Mouse (Mus musculus): ENCODE results near the gene Tmem131l. TPM values are rescaled to one million over a fixed set of nuclear protein-coding genes. Genes with fewer than 3 reads are reported as not detected.

Gene Tmem131l
- polyA plus RNA-seq, 1 experiment = 9.8 TPM

DNA sequence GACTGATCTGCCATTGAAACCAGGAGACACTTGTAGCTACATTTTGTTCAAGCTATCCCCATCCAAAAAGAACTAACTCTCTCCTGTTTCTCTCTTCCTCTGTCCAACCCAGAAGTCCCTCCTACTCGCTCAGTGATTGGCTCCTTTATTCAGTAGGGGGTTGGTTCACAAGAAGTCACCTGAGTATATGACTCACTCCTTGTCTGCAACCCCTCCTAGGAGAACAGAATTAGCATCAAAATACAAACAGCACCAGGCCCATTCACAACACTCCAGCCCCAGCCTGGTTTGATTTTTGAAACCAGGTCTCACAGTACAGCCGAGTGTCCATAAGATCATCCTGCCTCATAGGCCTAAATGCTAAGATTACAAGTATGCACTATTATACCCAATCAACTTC, 96.3 kb downstream of the Tmem131l start:
- Histone ChIP-seq H3K27ac (ENCODE audit: insufficient read depth, low read depth, low read length) (no peak overlapping the region), H3K4me1 (ENCODE audit: control insufficient read depth, insufficient read depth, low read length) (no peaks in the 10 kb centered on the region), H3K4me3 (ENCODE audit: insufficient read depth, low read depth, low read length) (no peak overlapping the region), H3K36me3 (ENCODE audit: control insufficient read depth, insufficient read depth, low read length) (no peaks in the 10 kb centered on the region), H3K27me3 (replicated peaks; ENCODE audit: control insufficient read depth, insufficient read depth, low read length) (no peaks in the 10 kb centered on the region)
- 96% methylated on average over 2 of the region's 2 CpGs for WGBS
- TF ChIP-seq CTCF (conservative IDR thresholded peaks at IDR 0.05; ENCODE audit: insufficient read depth, insufficient read length, low read depth, low read length) = no peak
- no peak for TF ChIP-seq POLR2A (IDR thresholded peaks at IDR 0.05; ENCODE audit: low read depth, low read length)
- no peak for DNase-seq

DNA sequence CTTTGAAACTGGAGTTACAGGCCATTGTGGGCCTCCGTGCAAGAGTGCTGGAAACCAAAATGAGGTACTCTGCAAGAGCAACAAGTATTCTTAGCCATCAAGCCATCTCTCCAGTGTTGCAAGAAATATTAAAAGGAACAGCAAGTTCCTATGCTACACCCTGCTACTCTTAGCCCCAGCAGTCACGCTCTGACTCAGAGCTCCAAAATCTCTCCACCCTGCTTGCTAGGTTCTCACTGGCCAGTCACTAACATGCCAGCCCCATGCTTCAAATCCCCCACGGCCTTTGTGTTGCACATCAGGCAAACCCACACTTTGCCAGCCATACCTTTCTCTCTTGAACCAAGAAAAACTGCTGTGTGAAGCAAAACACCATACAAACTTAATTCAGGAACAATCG, 96.8 kb downstream of the Tmem131l start:
- no peak for DNase-seq
- no peak for TF ChIP-seq CTCF (conservative IDR thresholded peaks at IDR 0.05; ENCODE audit: insufficient read depth, insufficient read length, low read depth, low read length)
- WGBS = 91% methylated on average over 4 of the region's 4 CpGs
- Histone ChIP-seq H3K4me1 (ENCODE audit: control insufficient read depth, insufficient read depth, low read length) (no peaks in the 10 kb centered on the region), H3K27ac (ENCODE audit: insufficient read depth, low read depth, low read length) (no peak overlapping the region), H3K36me3 (ENCODE audit: control insufficient read depth, insufficient read depth, low read length) (no peaks in the 10 kb centered on the region), H3K4me3 (ENCODE audit: insufficient read depth, low read depth, low read length) (no peak overlapping the region), H3K27me3 (replicated peaks; ENCODE audit: control insufficient read depth, insufficient read depth, low read length) (no peaks in the 10 kb centered on the region)

DNA sequence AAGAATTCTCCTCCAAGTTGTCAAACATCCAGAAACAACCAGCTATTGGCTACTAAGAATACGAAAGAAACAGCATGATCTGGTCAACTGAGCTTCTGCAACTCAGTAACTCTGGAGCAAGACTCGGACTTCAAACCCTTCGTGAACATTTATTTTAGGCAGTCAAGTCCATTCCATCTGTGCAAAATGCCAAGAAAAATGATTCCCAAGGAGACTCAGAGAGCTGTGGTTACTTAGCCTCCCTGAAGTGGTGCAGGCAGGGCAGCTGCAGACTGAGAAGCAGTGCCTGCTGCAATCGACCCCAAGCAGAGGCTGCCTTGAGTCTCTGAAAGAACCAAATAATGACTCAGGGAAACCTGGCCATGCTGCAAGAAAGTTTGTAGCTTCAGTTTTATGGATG, 98.1 kb downstream of the Tmem131l start:
- Histone ChIP-seq H3K4me3 (ENCODE audit: insufficient read depth, low read depth, low read length) (no peak overlapping the region), H3K36me3 (ENCODE audit: control insufficient read depth, insufficient read depth, low read length) (no peaks in the 10 kb centered on the region), H3K27me3 (replicated peaks; ENCODE audit: control insufficient read depth, insufficient read depth, low read length) (no peaks in the 10 kb centered on the region), H3K4me1 (ENCODE audit: control insufficient read depth, insufficient read depth, low read length) (no peaks in the 10 kb centered on the region), H3K27ac (ENCODE audit: insufficient read depth, low read depth, low read length) (no peak overlapping the region)
- WGBS = 60% methylated on average over 4 of the region's 4 CpGs
- TF ChIP-seq CTCF (conservative IDR thresholded peaks at IDR 0.05; ENCODE audit: insufficient read depth, insufficient read length, low read depth, low read length) = no peak
- no peak for TF ChIP-seq POLR2A (IDR thresholded peaks at IDR 0.05; ENCODE audit: low read depth, low read length)
- DNase-seq = peak; percentile 27

DNA sequence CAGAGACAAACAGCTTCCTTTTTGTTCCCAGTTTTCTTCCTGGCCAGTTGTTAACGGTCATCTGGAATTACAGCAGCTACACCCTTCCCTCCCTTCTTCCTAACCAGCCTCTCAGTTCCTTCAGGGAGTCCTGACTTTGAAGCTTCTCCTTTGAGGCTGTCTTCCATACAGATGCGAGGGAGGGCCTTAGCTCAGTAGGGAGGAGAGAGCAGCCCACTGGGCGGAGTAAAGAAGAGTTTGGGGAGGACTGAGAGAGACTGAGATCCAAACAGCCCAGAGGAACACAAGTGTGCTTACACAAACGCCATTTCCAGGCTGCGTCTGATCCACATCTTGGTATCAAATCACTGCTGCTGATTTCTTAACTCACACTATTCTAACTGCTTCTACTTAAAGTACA, 101.1 kb downstream of the Tmem131l start:
- Histone ChIP-seq H3K4me1 (ENCODE audit: control insufficient read depth, insufficient read depth, low read length) (no peaks in the 10 kb centered on the region; the same call in 1 of the 2 replicates), H3K27me3 (replicated peaks; ENCODE audit: control insufficient read depth, insufficient read depth, low read length) (no peaks in the 10 kb centered on the region), H3K36me3 (ENCODE audit: control insufficient read depth, insufficient read depth, low read length) (no peaks in the 10 kb centered on the region), H3K27ac (ENCODE audit: insufficient read depth, low read depth, low read length) (no peak overlapping the region), H3K4me3 (ENCODE audit: insufficient read depth, low read depth, low read length) (no peak overlapping the region)
- TF ChIP-seq CTCF (conservative IDR thresholded peaks at IDR 0.05; ENCODE audit: insufficient read depth, insufficient read length, low read depth, low read length) (no peak), POLR2A (IDR thresholded peaks at IDR 0.05; ENCODE audit: low read depth, low read length) (no peak)
- peak; percentile 12 for DNase-seq
- WGBS = 64% methylated on average over 5 of the region's 5 CpGs

- Histone ChIP-seq H3K4me1 (ENCODE audit: control insufficient read depth, insufficient read depth, low read length) (no peaks in the 10 kb centered on the region; the same call in 1 of the 2 replicates), H3K4me3 (ENCODE audit: insufficient read depth, low read depth, low read length) (no peak overlapping the region), H3K27me3 (replicated peaks; ENCODE audit: control insufficient read depth, insufficient read depth, low read length) (no peaks in the 10 kb centered on the region), H3K36me3 (ENCODE audit: control insufficient read depth, insufficient read depth, low read length) (no peaks in the 10 kb centered on the region), H3K27ac (ENCODE audit: insufficient read depth, low read depth, low read length) (no peak overlapping the region)
- no peak for TF ChIP-seq CTCF (conservative IDR thresholded peaks at IDR 0.05; ENCODE audit: insufficient read depth, insufficient read length, low read depth, low read length)
- TF ChIP-seq POLR2A (IDR thresholded peaks at IDR 0.05; ENCODE audit: low read depth, low read length) = no peak
- WGBS = 98% methylated on average over 10 of the region's 10 CpGs
- no peak for DNase-seq
Observed at GRCm38 (mm10) chr3:83934514-83934913, 105.5 kb downstream of the Tmem131l start.

GRCm38 (mm10) chr3:83915768-83916496, 124.0 kb downstream of the Tmem131l start:
- Histone ChIP-seq H3K27ac (ENCODE audit: insufficient read depth, low read depth, low read length) (no peak overlapping the region), H3K4me3 (ENCODE audit: insufficient read depth, low read depth, low read length) (no peak overlapping the region), H3K27me3 (replicated peaks; ENCODE audit: control insufficient read depth, insufficient read depth, low read length) (no peaks in the 10 kb centered on the region), H3K36me3 (ENCODE audit: control insufficient read depth, insufficient read depth, low read length) (no peaks in the 10 kb centered on the region), H3K4me1 (ENCODE audit: control insufficient read depth, insufficient read depth, low read length) (no peaks in the 10 kb centered on the region)
- 71% methylated on average over 11 of the region's 11 CpGs for WGBS
- TF ChIP-seq CTCF (conservative IDR thresholded peaks at IDR 0.05; ENCODE audit: insufficient read depth, insufficient read length, low read depth, low read length) (peak; percentile 82), POLR2A (IDR thresholded peaks at IDR 0.05; ENCODE audit: low read depth, low read length) (no peak)
- peak; percentile 64 for DNase-seq

- H3K27me3 ChIP-seq (replicated peaks; ENCODE audit: control insufficient read depth, insufficient read depth, low read length) = no peaks in the 10 kb centered on the region
- no peak overlapping the region for H3K27ac ChIP-seq (ENCODE audit: insufficient read depth, low read depth, low read length)
- TF ChIP-seq POLR2A (IDR thresholded peaks at IDR 0.05; ENCODE audit: low read depth, low read length) (no peak), CTCF (conservative IDR thresholded peaks at IDR 0.05; ENCODE audit: insufficient read depth, insufficient read length, low read depth, low read length) (no peak)
- DNase-seq = no peak
- 89% methylated on average over 3 of the region's 3 CpGs for WGBS
- no peak overlapping the region for H3K4me3 ChIP-seq (ENCODE audit: insufficient read depth, low read depth, low read length)
- H3K36me3 ChIP-seq (ENCODE audit: control insufficient read depth, insufficient read depth, low read length) = no peaks in the 10 kb centered on the region
- no peaks in the 10 kb centered on the region for H3K4me1 ChIP-seq (ENCODE audit: control insufficient read depth, insufficient read depth, low read length)
Observed at GRCm38 (mm10) chr3:83915102-83915501, 124.9 kb downstream of the Tmem131l start.
